Comparison of ENCODE assay signal across 23 mouse cellular contexts in the genomic region with DNA sequence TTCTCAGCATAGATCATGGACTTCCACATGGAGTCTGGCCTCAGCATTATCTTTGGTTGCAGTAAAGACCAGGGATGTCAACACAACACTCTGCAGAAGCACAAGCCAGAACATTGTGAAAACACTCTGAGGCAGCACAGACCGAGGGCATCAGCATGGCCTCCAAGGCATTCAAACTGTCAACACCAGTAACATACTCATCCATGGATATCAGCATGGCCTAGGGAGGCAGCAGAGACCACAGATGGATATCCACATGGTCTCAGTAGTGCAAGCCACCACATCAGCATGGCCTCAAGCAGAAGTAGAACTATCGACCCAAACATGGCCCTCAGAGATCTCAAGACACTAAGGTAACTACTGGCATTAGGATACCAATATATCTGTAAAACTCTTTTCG.
DNase-seq lines count a peak whose midpoint lies in the region; ATAC-seq and TF ChIP-seq lines count a peak whose summit lies in the region.
"Had no signal": no experiment of that assay in that cellular context is flagged by ENCODE, and none has a peak within 500 bp of the region (broad histone marks: within the 10 kb centered on the region; RNA-seq: fewer than 3 reads in every experiment).

No protein-coding gene starts in this region.

- H3K4me3 ChIP-seq in hindbrain, postnatal 0 days (ENCODE audit: low read length): no peak overlapping the region
- H3K4me3 ChIP-seq in hindbrain, embryonic 11.5 days (ENCODE audit: low read depth, low read length): no peak overlapping the region
- H3K4me3 ChIP-seq: embryonic facial prominence, embryonic 13.5 days; embryonic facial prominence, embryonic 15.5 days; erythroblast, embryonic 14.5 days; forebrain, embryonic 10.5 days; forebrain, embryonic 12.5 days had no signal

- no peaks in the 10 kb centered on the region for H3K27me3 ChIP-seq in hindbrain, postnatal 0 days (ENCODE audit: insufficient read depth, low read length)
- H3K27me3 ChIP-seq in hindbrain, embryonic 11.5 days (ENCODE audit: control insufficient read depth, insufficient read depth, low read length): no peaks in the 10 kb centered on the region
- H3K27me3 ChIP-seq: CH12.LX; embryonic facial prominence, embryonic 13.5 days; embryonic facial prominence, embryonic 15.5 days; forebrain, embryonic 12.5 days had no signal

- TF ChIP-seq CTCF in hindbrain, postnatal 0 days (IDR thresholded peaks at IDR 0.05; ENCODE audit: low read depth): no peak

- DNase-seq in cerebellum, postnatal 10 days: peak; percentile 4
- DNase-seq in cerebellum, adult 18-20 months: no peak
- DNase-seq in hindbrain, postnatal 0 days (ENCODE audit: low spot score): peak; percentile 2
- no peak for DNase-seq in hindbrain, embryonic 11.5 days (ENCODE audit: low spot score)
- no peak for DNase-seq in left cerebral cortex, adult 11 months (ENCODE audit: low spot score)
- DNase-seq: adrenal gland, adult 2 months; adrenal gland, postnatal 10 days; adrenal gland, postnatal 25 days; B cell, adult 2 months; cerebellum, adult 11 months; cerebellum, adult 2 months; cerebellum, adult 9-10 months; cerebellum, postnatal 36 days; embryo, embryonic 11 days had no signal

- ATAC-seq in hindbrain, postnatal 0 days: no peak
- no peak for ATAC-seq in hindbrain, embryonic 11.5 days (ENCODE audit: low FRiP score)
- ATAC-seq: CD4-positive, CD25-positive, alpha-beta regulatory T cell, adult 4 months; forebrain, embryonic 14.5 days; forebrain, embryonic 16.5 days had no signal

- no peak overlapping the region for H3K9ac ChIP-seq in hindbrain, postnatal 0 days (replicated peaks; ENCODE audit: low read length)
- H3K9ac ChIP-seq in hindbrain, embryonic 11.5 days (ENCODE audit: low read depth, low read length): no peak overlapping the region
- H3K9ac ChIP-seq: embryonic facial prominence, embryonic 13.5 days; embryonic facial prominence, embryonic 15.5 days; forebrain, embryonic 12.5 days had no signal

- H3K4me2 ChIP-seq in hindbrain, postnatal 0 days (ENCODE audit: low read depth, low read length): no peak overlapping the region
- no peak overlapping the region for H3K4me2 ChIP-seq in hindbrain, embryonic 11.5 days (replicated peaks; ENCODE audit: low read depth, low read length)
- H3K4me2 ChIP-seq: embryonic facial prominence, embryonic 13.5 days; embryonic facial prominence, embryonic 15.5 days; forebrain, embryonic 12.5 days had no signal

- 83% methylated on average over 3 of the region's 3 CpGs for WGBS in hindbrain, postnatal 0 days
- WGBS in hindbrain, embryonic 11.5 days: 81% methylated on average over 3 of the region's 3 CpGs

- H3K36me3 ChIP-seq in hindbrain, postnatal 0 days (ENCODE audit: insufficient read depth, low read length): no peaks in the 10 kb centered on the region
- no peaks in the 10 kb centered on the region for H3K36me3 ChIP-seq in hindbrain, embryonic 11.5 days (ENCODE audit: control insufficient read depth, insufficient read depth, low read length)
- H3K36me3 ChIP-seq: embryonic facial prominence, embryonic 13.5 days; embryonic facial prominence, embryonic 15.5 days; forebrain, embryonic 10.5 days; forebrain, embryonic 12.5 days had no signal

- no peaks in the 10 kb centered on the region for H3K4me1 ChIP-seq in hindbrain, postnatal 0 days (ENCODE audit: insufficient read depth, low read length)
- no peaks in the 10 kb centered on the region for H3K4me1 ChIP-seq in hindbrain, embryonic 11.5 days (replicated peaks; ENCODE audit: control insufficient read depth, insufficient read depth, low read length)
- H3K4me1 ChIP-seq: embryonic facial prominence, embryonic 13.5 days; embryonic facial prominence, embryonic 15.5 days; forebrain, embryonic 10.5 days; forebrain, embryonic 12.5 days had no signal

- H3K27ac ChIP-seq in hindbrain, postnatal 0 days: no peak overlapping the region
- H3K27ac ChIP-seq in hindbrain, embryonic 11.5 days (ENCODE audit: low read depth, low read length): no peak overlapping the region
- H3K27ac ChIP-seq: embryonic facial prominence, embryonic 13.5 days; embryonic facial prominence, embryonic 15.5 days; forebrain, embryonic 10.5 days; forebrain, embryonic 12.5 days had no signal

- no peaks in the 10 kb centered on the region for H3K9me3 ChIP-seq in hindbrain, postnatal 0 days (ENCODE audit: low read length)
- no peaks in the 10 kb centered on the region for H3K9me3 ChIP-seq in hindbrain, embryonic 11.5 days (ENCODE audit: control insufficient read depth, low read length)
- H3K9me3 ChIP-seq: embryonic facial prominence, embryonic 13.5 days; embryonic facial prominence, embryonic 15.5 days; forebrain, embryonic 10.5 days; forebrain, embryonic 12.5 days had no signal

Comparison
In these comparisons a context has a peak if more than half of its experiments do, and no peak if none do; other contexts are left out.
1. DNase-seq: peak in cerebellum, postnatal 10 days (2 of 2) and hindbrain, postnatal 0 days (single experiment); none in cerebellum, adult 18-20 months (0 of 2), hindbrain, embryonic 11.5 days (single experiment) and left cerebral cortex, adult 11 months (single experiment).